8 mouse cellular contexts compared by ENCODE assay signal in the genomic region with DNA sequence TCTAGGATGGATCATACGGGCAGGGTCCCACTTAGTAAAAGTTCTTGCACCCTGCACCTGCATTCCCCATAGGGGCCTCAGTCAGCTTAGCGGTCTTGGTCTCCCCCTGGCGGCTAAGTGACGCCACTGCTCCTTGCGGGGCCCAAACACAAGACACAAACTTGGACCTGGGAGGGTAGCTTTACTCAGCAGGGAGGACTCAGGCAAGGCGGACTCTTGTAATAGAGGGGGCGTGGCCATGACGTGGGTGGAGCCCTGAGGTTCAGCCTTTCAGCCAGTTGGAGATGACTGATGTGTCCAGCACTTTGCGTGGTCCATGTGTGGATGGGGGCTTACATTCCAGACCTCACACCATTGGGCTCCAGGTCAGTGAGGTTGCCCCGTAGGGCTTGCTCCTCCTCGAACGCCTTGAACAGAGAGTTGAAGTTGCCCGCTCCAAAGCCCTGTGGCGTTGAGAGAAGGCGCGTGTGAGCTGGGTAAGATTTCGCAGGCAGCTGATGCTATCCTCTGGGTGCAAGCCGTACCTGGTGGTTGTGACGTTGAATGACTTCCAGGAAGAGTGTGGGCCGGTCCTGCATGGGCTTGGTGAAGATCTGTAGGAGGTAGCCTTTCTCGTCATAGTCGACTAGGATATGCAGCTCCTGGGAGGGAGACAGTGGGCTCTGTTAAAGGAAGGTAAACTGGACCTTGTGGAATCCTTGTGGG. TPM values are rescaled to one million over a fixed set of nuclear protein-coding genes. Genes with fewer than 3 reads are reported as not detected.
DNase-seq lines count a peak whose midpoint lies in the region; ATAC-seq and TF ChIP-seq lines count a peak whose summit lies in the region.

No protein-coding gene starts in this region.

- no peaks in the 10 kb centered on the region for H3K79me2 ChIP-seq in C2C12 (ENCODE audit: control insufficient read depth, insufficient read depth)

- peak overlapping the region; percentile 37; the same call in 1 of the 2 replicates for H3K9ac ChIP-seq in kidney, embryonic 14.5 days (ENCODE audit: low read depth, low read length)

- no peaks in the 10 kb centered on the region for H3K79me3 ChIP-seq in C2C12 (ENCODE audit: low read depth)

- H3ac ChIP-seq in C2C12 (ENCODE audit: control insufficient read depth, insufficient read length, low read depth), result no peak overlapping the region

- 13% methylated on average over 22 of the region's 22 CpGs for WGBS in heart, embryonic 10.5 days
- 7% methylated on average over 22 of the region's 22 CpGs for WGBS in kidney, embryonic 14.5 days

- peak; percentile 80 for TF ChIP-seq CTCF in C2C12 (IDR thresholded peaks at IDR 0.05; ENCODE audit: control insufficient read depth, insufficient read depth, insufficient read length)

- H3K4me1 ChIP-seq in heart, embryonic 10.5 days, result peaks cover 18% of the 10 kb centered on the region
- H3K4me1 ChIP-seq in kidney, embryonic 14.5 days (ENCODE audit: control insufficient read depth, insufficient read depth, low read length), result peaks cover 12% of the 10 kb centered on the region; the same call in 1 of the 2 replicates

- H3K27ac ChIP-seq in heart, embryonic 10.5 days, result no peak overlapping the region
- H3K27ac ChIP-seq in kidney, embryonic 14.5 days (ENCODE audit: low read depth, low read length), result no peak overlapping the region

- peak overlapping the region; percentile 45 for H3K4me2 ChIP-seq in kidney, embryonic 14.5 days (replicated peaks; ENCODE audit: low read depth, low read length)

- no peak overlapping the region for H3K4me3 ChIP-seq in C2C12 (ENCODE audit: insufficient read depth, poor library complexity, severe bottlenecking)
- peak overlapping the region; percentile 47 for H3K4me3 ChIP-seq in heart, embryonic 10.5 days
- peak overlapping the region; percentile 22 for H3K4me3 ChIP-seq in kidney, embryonic 14.5 days (ENCODE audit: low read length)

- H3K27me3 ChIP-seq in C2C12 (ENCODE audit: control insufficient read depth, insufficient read depth, insufficient read length), result peaks cover 8% of the 10 kb centered on the region
- no peaks in the 10 kb centered on the region for H3K27me3 ChIP-seq in heart, embryonic 10.5 days (ENCODE audit: insufficient read depth, poor library complexity, severe bottlenecking)
- H3K27me3 ChIP-seq in kidney, embryonic 14.5 days (ENCODE audit: control insufficient read depth, insufficient read depth, low read length), result no peaks in the 10 kb centered on the region

- ATAC-seq in erythroblast, adult 5-6 weeks (replicated peaks; ENCODE audit: low FRiP score, poor library complexity, severe bottlenecking), result peak; percentile 96
- ATAC-seq in kidney, embryonic 14.5 days (ENCODE audit: low FRiP score, low TSS enrichment), result peak; percentile 87
- peak; percentile 90 for ATAC-seq in monocyte, adult 5-6 weeks (replicated peaks; ENCODE audit: insufficient number of reproducible peaks, low FRiP score, low TSS enrichment, poor library complexity, severe bottlenecking)

- DNase-seq in brain, adult 2 months (ENCODE audit: low read depth, low spot score), result peak; percentile 85
- peak; percentile 93 for DNase-seq in heart, embryonic 10.5 days (ENCODE audit: low spot score)
- peak; percentile 92 for DNase-seq in liver
- peak; percentile 73 to 83 for DNase-seq in spleen, postnatal 36 days (ENCODE audit: low spot score in 2 of 2)

- no peaks in the 10 kb centered on the region for H3K36me3 ChIP-seq in C2C12 (ENCODE audit: control insufficient read depth, insufficient read depth)
- H3K36me3 ChIP-seq in heart, embryonic 10.5 days, result peaks cover 2% of the 10 kb centered on the region
- H3K36me3 ChIP-seq in kidney, embryonic 14.5 days (ENCODE audit: control insufficient read depth, insufficient read depth, low read length), result peaks cover 7% of the 10 kb centered on the region

- no peaks in the 10 kb centered on the region for H3K9me3 ChIP-seq in heart, embryonic 10.5 days
- H3K9me3 ChIP-seq in kidney, embryonic 14.5 days (ENCODE audit: control insufficient read depth, low read length), result no peaks in the 10 kb centered on the region

TF ChIP-seq in C2C12, 6 proteins besides CTCF, POLR2A, EP300 and RAD21:
- TF ChIP-seq MYOD1 (IDR thresholded peaks at IDR 0.05; ENCODE audit: control insufficient read depth, insufficient read length, low read depth) (no peak), FOSL1 (IDR thresholded peaks at IDR 0.05; ENCODE audit: insufficient read depth, low read length, poor library complexity, severe bottlenecking) (no peak), USF1 (IDR thresholded peaks at IDR 0.05; ENCODE audit: low read depth) (no peak), MAX (IDR thresholded peaks at IDR 0.05) (no peak), CEBPB (IDR thresholded peaks at IDR 0.05; ENCODE audit: low read depth) (no peak), MYOG (IDR thresholded peaks at IDR 0.05; ENCODE audit: control insufficient read depth, extremely low read depth, insufficient read length) (no peak)

RNA-seq across cellular contexts. Expression of a gene that starts 2.6 kb away (rescaled TPM):
- 33.2 TPM for polyA plus RNA-seq in C2C12 (2012; fragmentation: generic; extraction: Trizol)
- total RNA-seq in erythroblast, adult 5-6 weeks (2015; ENCODE audit: low replicate concordance), result 6.9 and 25.5 TPM in 2 replicates
- total RNA-seq in erythroblast, adult 5-6 weeks (2017; ENCODE audit: low replicate concordance), result 13.8 and 28.7 TPM in 2 replicates
- polyA plus RNA-seq in heart, embryonic 10.5 days (2016; fragmentation: Nextera tagmentation; extraction: Ambion mirVana), result 73.2 and 85.3 TPM in 2 replicates
- polyA plus RNA-seq in kidney, embryonic 14.5 days (2014; fragmentation: Nextera tagmentation; extraction: Ambion mirVana), result 73.9 and 79.4 TPM in 2 replicates
- 16.7 to 38.7 TPM (median 18.9 TPM) in 3 replicates for total RNA-seq in monocyte, adult 5-6 weeks (2017)

RNA-seq across cellular contexts. Expression of a gene that starts 10.7 kb away (rescaled TPM):
- polyA plus RNA-seq in C2C12 (2012; fragmentation: generic; extraction: Trizol), result not detected
- not detected in 2 replicates for total RNA-seq in erythroblast, adult 5-6 weeks (2015; ENCODE audit: low replicate concordance)
- not detected in 2 replicates for total RNA-seq in erythroblast, adult 5-6 weeks (2017; ENCODE audit: low replicate concordance)
- 0.35 TPM in 1 of 2 replicates, not detected in the other for polyA plus RNA-seq in heart, embryonic 10.5 days (2016; fragmentation: Nextera tagmentation; extraction: Ambion mirVana)
- not detected in 2 replicates for polyA plus RNA-seq in kidney, embryonic 14.5 days (2014; fragmentation: Nextera tagmentation; extraction: Ambion mirVana)
- total RNA-seq in monocyte, adult 5-6 weeks (2017), result not detected in 3 replicates

RNA-seq across cellular contexts. Expression of a gene that starts 29.8 kb away (rescaled TPM):
- polyA plus RNA-seq in C2C12 (2012; fragmentation: generic; extraction: Trizol), result 4.4 TPM
- total RNA-seq in erythroblast, adult 5-6 weeks (2015; ENCODE audit: low replicate concordance), result 15.6 and 19.2 TPM in 2 replicates
- total RNA-seq in erythroblast, adult 5-6 weeks (2017; ENCODE audit: low replicate concordance), result 5.5 and 7.7 TPM in 2 replicates
- 5.4 and 9.8 TPM in 2 replicates for polyA plus RNA-seq in heart, embryonic 10.5 days (2016; fragmentation: Nextera tagmentation; extraction: Ambion mirVana)
- 16.6 and 16.7 TPM in 2 replicates for polyA plus RNA-seq in kidney, embryonic 14.5 days (2014; fragmentation: Nextera tagmentation; extraction: Ambion mirVana)
- 2.4 to 15.3 TPM (median 3.2 TPM) in 3 replicates for total RNA-seq in monocyte, adult 5-6 weeks (2017)

RNA-seq across cellular contexts. Expression of a gene that starts 39.3 kb away (rescaled TPM):
- polyA plus RNA-seq in C2C12 (2012; fragmentation: generic; extraction: Trizol), result 1.9 TPM
- 1.5 and 2.1 TPM in 2 replicates for total RNA-seq in erythroblast, adult 5-6 weeks (2015; ENCODE audit: low replicate concordance)
- total RNA-seq in erythroblast, adult 5-6 weeks (2017; ENCODE audit: low replicate concordance), result 0.70 and 2.1 TPM in 2 replicates
- 1.5 and 1.7 TPM in 2 replicates for polyA plus RNA-seq in heart, embryonic 10.5 days (2016; fragmentation: Nextera tagmentation; extraction: Ambion mirVana)
- 2.0 and 3.2 TPM in 2 replicates for polyA plus RNA-seq in kidney, embryonic 14.5 days (2014; fragmentation: Nextera tagmentation; extraction: Ambion mirVana)
- 18.8 to 40.6 TPM (median 30.1 TPM) in 3 replicates for total RNA-seq in monocyte, adult 5-6 weeks (2017)
